Mouse (Mus musculus): ENCODE measurements around the gene Ehd4. TPM values are rescaled to one million over a fixed set of nuclear protein-coding genes. Genes with fewer than 3 reads are reported as not detected.

The Ehd4 gene
- total and polyA plus RNA-seq, 3 experiments, result 8.1 to 27.7 (median 9.8) TPM

DNA sequence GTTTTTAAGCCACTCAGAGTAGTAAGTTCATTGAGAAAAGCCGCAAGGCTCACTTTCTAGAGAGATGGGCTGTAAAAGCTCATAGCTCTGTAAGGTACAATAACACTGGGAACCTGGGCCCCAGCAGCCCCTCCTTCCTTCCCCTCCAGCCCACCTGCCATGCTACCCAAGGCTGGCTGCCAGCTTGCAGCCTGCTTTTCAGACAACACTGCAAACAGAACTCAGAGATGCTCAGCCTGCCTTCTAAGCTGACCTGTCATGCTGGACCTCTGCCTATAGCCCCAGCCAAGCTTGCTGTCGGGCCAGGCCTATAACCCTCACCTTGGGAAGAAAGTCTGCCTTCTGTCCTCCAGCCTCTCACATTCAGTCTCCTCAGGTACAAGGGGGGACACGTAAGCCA, 109.7 kb downstream of the Ehd4 start:
- in situ Hi-C loops (cut with MboI; ENCODE audit: low pct_ligation_motif_present, low pct_unique_long_range_greater_than_20kb, low sequenced_read_pairs), result no loop called here
- peaks cover 9% of the 10 kb centered on the region for H3K27me3 ChIP-seq (replicated peaks)
- no peaks in the 10 kb centered on the region for H3K79me2 ChIP-seq (replicated peaks; ENCODE audit: control insufficient read depth, extremely low read depth, insufficient read depth, poor library complexity, severe bottlenecking)
- no peak for DNase-seq (ENCODE audit: extremely low read depth)
- peaks cover 25 to 37% of the 10 kb centered on the region in 2 experiments for H3K36me3 ChIP-seq (replicated peaks in 1 of 2; ENCODE audit: control insufficient read depth in 1 of 2, insufficient read depth in 1 of 2, low read length in 1 of 2)
- no peak for TF ChIP-seq ELF1 (IDR thresholded peaks at IDR 0.05; ENCODE audit: low read depth, low read length)
- no peak for TF ChIP-seq IRF4 (IDR thresholded peaks at IDR 0.05; ENCODE audit: low read depth, low read length)
- no peak for TF ChIP-seq CTCF (conservative IDR thresholded peaks at IDR 0.05 in 1 of 2, IDR thresholded peaks at IDR 0.05 in 1 of 2; ENCODE audit: low read depth in 2 of 2, low read length in 2 of 2)
- TF ChIP-seq NELFE (IDR thresholded peaks at IDR 0.05; ENCODE audit: low read depth, low read length), result no peak
- H3K27ac ChIP-seq (ENCODE audit: insufficient read depth, low read depth), result no peak overlapping the region
- no peak overlapping the region for H3K4me3 ChIP-seq (replicated peaks in 1 of 3; ENCODE audit: low read depth in 2 of 3, low read length in 2 of 3, poor library complexity in 1 of 3)
- no peak overlapping the region for H3K9ac ChIP-seq (ENCODE audit: insufficient read depth, low read depth)
- H3K4me2 ChIP-seq (ENCODE audit: insufficient read depth, low read depth, poor library complexity, severe bottlenecking), result no peak overlapping the region
- H3K9me3 ChIP-seq (replicated peaks; ENCODE audit: low read length), result no peaks in the 10 kb centered on the region
- dilution Hi-C loops (cut with MboI; ENCODE audit: extremely low pct_ligation_motif_present, extremely low pct_unique_long_range_greater_than_20kb, low sequenced_read_pairs), result no loop called here
- no peaks in the 10 kb centered on the region for H3K4me1 ChIP-seq (ENCODE audit: control insufficient read depth in 1 of 2, insufficient read depth in 2 of 2)

- H3K9ac ChIP-seq (ENCODE audit: insufficient read depth, low read depth), result no peak overlapping the region
- H3K4me3 ChIP-seq (replicated peaks in 1 of 3; ENCODE audit: low read depth in 2 of 3, low read length in 2 of 3, poor library complexity in 1 of 3), result no peak overlapping the region
- no peak overlapping the region for H3K4me2 ChIP-seq (ENCODE audit: insufficient read depth, low read depth, poor library complexity, severe bottlenecking)
- H3K4me1 ChIP-seq (ENCODE audit: control insufficient read depth in 1 of 2, insufficient read depth in 2 of 2), result no peaks in the 10 kb centered on the region
- H3K27ac ChIP-seq (ENCODE audit: insufficient read depth, low read depth), result no peak overlapping the region
- H3K36me3 ChIP-seq (replicated peaks in 1 of 2; ENCODE audit: control insufficient read depth in 1 of 2, insufficient read depth in 1 of 2, low read length in 1 of 2), result peaks cover 30 to 42% of the 10 kb centered on the region in 2 experiments
- dilution Hi-C loops (cut with MboI; ENCODE audit: extremely low pct_ligation_motif_present, extremely low pct_unique_long_range_greater_than_20kb, low sequenced_read_pairs) (no loop called here), in situ Hi-C loops (cut with MboI; ENCODE audit: low pct_ligation_motif_present, low pct_unique_long_range_greater_than_20kb, low sequenced_read_pairs) (no loop called here)
- no peaks in the 10 kb centered on the region for H3K79me2 ChIP-seq (replicated peaks; ENCODE audit: control insufficient read depth, extremely low read depth, insufficient read depth, poor library complexity, severe bottlenecking)
- H3K9me3 ChIP-seq (replicated peaks; ENCODE audit: low read length), result no peaks in the 10 kb centered on the region
- TF ChIP-seq JUND (conservative IDR thresholded peaks at IDR 0.05; ENCODE audit: low read depth, low read length) (no peak), ETS1 (conservative IDR thresholded peaks at IDR 0.05; ENCODE audit: low read depth, low read length) (no peak), BHLHE40 (IDR thresholded peaks at IDR 0.05; ENCODE audit: low read depth, low read length) (no peak), SMC3 (IDR thresholded peaks at IDR 0.05; ENCODE audit: low read depth, low read length) (no peak), MEF2A (IDR thresholded peaks at IDR 0.05; ENCODE audit: borderline replicate concordance, low read depth, low read length) (no peak), PAX5 (IDR thresholded peaks at IDR 0.05; ENCODE audit: low read length) (no peak), RCOR1 (conservative IDR thresholded peaks at IDR 0.05; ENCODE audit: low read depth, low read length) (no peak), TCF12 (IDR thresholded peaks at IDR 0.05; ENCODE audit: low read depth, low read length) (no peak), MXI1 (IDR thresholded peaks at IDR 0.05; ENCODE audit: low read depth, low read length) (no peak), NELFE (IDR thresholded peaks at IDR 0.05; ENCODE audit: low read depth, low read length) (no peak), ZC3H11A (IDR thresholded peaks at IDR 0.05; ENCODE audit: low read depth, low read length) (no peak), IRF4 (IDR thresholded peaks at IDR 0.05; ENCODE audit: low read depth, low read length) (no peak), POLR2A (IDR thresholded peaks at IDR 0.05; ENCODE audit: low read depth, low read length) (no peak), ZNF384 (IDR thresholded peaks at IDR 0.05; ENCODE audit: low read depth, low read length) (no peak), ZKSCAN1 (IDR thresholded peaks at IDR 0.05; ENCODE audit: borderline replicate concordance, low read depth, low read length) (no peak), GABPA (IDR thresholded peaks at IDR 0.05; ENCODE audit: insufficient replicate concordance, low read depth, low read length) (no peak)
- peaks cover 9% of the 10 kb centered on the region for H3K27me3 ChIP-seq (replicated peaks)
- no peak for DNase-seq (ENCODE audit: extremely low read depth)
Observed at GRCm38 (mm10) chr2:120044101-120044603, 110.3 kb downstream of the Ehd4 start.

Data from CH12.LX (cell line).